Mouse (Mus musculus) midbrain, embryonic 16.5 days (tissue): ENCODE results near the gene Rem1. TPM values are rescaled to one million over a fixed set of nuclear protein-coding genes. Genes with fewer than 3 reads are reported as not detected.

ENCODE experiments used
- ATAC-seq: fragments of 200-750 bp; cut with Nextera tagmentation; 2 replicates; pipeline ENCODE4 v1.8.0; 2017; ENCODE audit warnings: moderate TSS enrichment
- H3K27ac ChIP-seq: fragments of 300-500 bp; sonication (generic); 2 replicates; pipeline ENCODE4 v1.5.1; 2014; ENCODE audit warnings: mild to moderate bottlenecking, low read length, mixed read lengths
- H3K27me3 ChIP-seq: fragments of 300-500 bp; sonication (generic); 2 replicates; pipeline ENCODE4 v1.6.1; 2014; ENCODE audit warnings: low read depth, low read length, mixed read lengths; ENCODE audit not compliant: control insufficient read depth, insufficient read depth
- H3K36me3 ChIP-seq: fragments of 300-500 bp; sonication (generic); 2 replicates; pipeline ENCODE4 v1.6.1; 2014; ENCODE audit warnings: mild to moderate bottlenecking, low read length, moderate library complexity, mixed read lengths; ENCODE audit not compliant: control insufficient read depth, insufficient read depth
- H3K4me1 ChIP-seq: fragments of 300-500 bp; sonication (generic); 2 replicates; pipeline ENCODE4 v1.6.1; 2014; ENCODE audit warnings: mild to moderate bottlenecking, low read length, mixed read lengths; ENCODE audit not compliant: control insufficient read depth, insufficient read depth
- H3K4me2 ChIP-seq: fragments of 300-500 bp; sonication (generic); 2 replicates; pipeline ENCODE4 v1.6.1; 2014; ENCODE audit warnings: mild to moderate bottlenecking, low read length, mixed read lengths
- H3K4me3 ChIP-seq: fragments of 300-500 bp; sonication (generic); 2 replicates; pipeline ENCODE4 v1.5.1; 2014; ENCODE audit warnings: low read depth, mild to moderate bottlenecking, low read length, moderate library complexity, mixed read lengths
- H3K9ac ChIP-seq: fragments of 300-500 bp; sonication (generic); 2 replicates; pipeline ENCODE4 v1.6.1; 2014; ENCODE audit warnings: low read depth, low read length, mixed read lengths
- H3K9me3 ChIP-seq: fragments of 300-500 bp; sonication (generic); replicated peaks from 2 replicates; pipeline ENCODE4 v1.6.1; 2014; ENCODE audit warnings: mild to moderate bottlenecking, low read length, mixed read lengths; ENCODE audit not compliant: control insufficient read depth, poor library complexity, severe bottlenecking
- WGBS: fragments of 180-500 bp; shearing (Covaris S2); extraction: QIAGEN DNeasy Blood & Tissue Kit; methylation state at CpG from one replicate; pipeline ENCODE4 v1.1.7; 2014; 5-methylcytosine and 5-hydroxymethylcytosine counted together
- polyA plus RNA-seq: library from polyadenylated mRNA; unstranded; fragments of >200 nt; fragmentation: Nextera tagmentation; extraction: Ambion mirVana; gene quantifications from 2 replicates; pipeline ENCODE4 v1.2.1, GENCODE M21; 2015

Gene Rem1
- polyA plus RNA-seq = 0.45 and 0.89 TPM in 2 replicates

DNA sequence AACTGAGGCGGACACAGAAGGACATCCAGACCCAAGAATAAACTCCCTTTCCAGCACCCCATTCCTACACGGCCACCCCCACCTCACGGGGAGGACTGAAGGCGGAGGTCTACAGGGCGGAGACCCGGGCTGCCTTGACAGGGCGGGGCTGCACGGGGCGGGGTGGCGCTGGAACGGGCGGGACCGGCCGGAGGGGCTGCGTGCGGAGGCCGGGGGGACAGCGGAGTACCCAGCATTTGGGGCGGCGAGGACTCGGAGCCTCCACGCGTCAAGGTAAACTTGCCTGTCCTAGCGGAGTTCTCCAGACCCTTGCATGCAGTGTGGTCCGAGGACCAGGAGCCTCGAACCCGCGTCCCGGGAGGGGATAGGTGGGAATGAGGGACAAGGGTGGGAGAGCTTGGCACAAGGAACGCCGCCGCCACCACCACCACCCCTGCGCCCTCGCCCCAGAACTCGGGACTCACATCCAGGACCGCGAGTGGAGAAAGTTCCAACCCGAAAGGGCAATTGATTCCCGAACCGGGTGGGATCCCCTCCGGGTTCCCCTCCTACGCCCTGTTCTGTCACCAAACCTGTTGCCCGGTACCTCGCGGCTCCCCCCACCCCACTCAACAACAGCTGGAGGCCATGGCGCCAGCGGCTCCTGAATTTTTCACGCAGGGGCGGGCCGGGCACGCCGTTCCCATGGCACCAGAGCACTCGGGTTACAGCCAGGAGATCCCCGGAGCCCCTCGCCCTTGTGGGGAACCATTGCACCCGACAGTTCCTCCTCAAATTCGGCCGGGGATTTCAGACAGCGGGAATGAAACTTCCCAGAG, at the start of gene Rem1:
TSS of gene Rem1 (plus strand) at position 178 of the 818 bp plus-strand sequence.
- H3K36me3 ChIP-seq = no peaks in the 10 kb centered on the region
- peak within 1 kb of the TSS; percentile 21 for H3K9ac ChIP-seq
- no peaks in the 10 kb centered on the region for H3K9me3 ChIP-seq
- H3K27me3 ChIP-seq = peaks cover 22% of the 10 kb centered on the region
- 1% methylated on average over 59 of the region's 59 CpGs for WGBS
- H3K27ac ChIP-seq = no peak within 1 kb of the TSS
- peak within 1 kb of the TSS; percentile 27 for H3K4me3 ChIP-seq
- 0 out of 2 replicates have a peak, but pooled peaks have one; percentile 33 for ATAC-seq
- H3K4me2 ChIP-seq = peak within 1 kb of the TSS; percentile 56
- peaks cover 11% of the 10 kb centered on the region; the same call in 1 of the 2 replicates for H3K4me1 ChIP-seq

GRCm38 (mm10) chr2:152580107-152580506, 46.6 kb upstream of the Rem1 start, which contains the start of gene Defb19:
Gene Defb19, minus strand, starts transcription at chr2:152580312.
- ATAC-seq = no peak
- Histone ChIP-seq H3K27ac (no peak within 1 kb of the TSS), H3K36me3 (no peaks in the 10 kb centered on the region), H3K9me3 (no peaks in the 10 kb centered on the region), H3K4me2 (no peak within 1 kb of the TSS), H3K4me3 (no peak within 1 kb of the TSS), H3K9ac (no peak within 1 kb of the TSS), H3K27me3 (no peaks in the 10 kb centered on the region), H3K4me1 (no peaks in the 10 kb centered on the region)
- WGBS = 71% methylated on average over 7 of the region's 7 CpGs

DNA sequence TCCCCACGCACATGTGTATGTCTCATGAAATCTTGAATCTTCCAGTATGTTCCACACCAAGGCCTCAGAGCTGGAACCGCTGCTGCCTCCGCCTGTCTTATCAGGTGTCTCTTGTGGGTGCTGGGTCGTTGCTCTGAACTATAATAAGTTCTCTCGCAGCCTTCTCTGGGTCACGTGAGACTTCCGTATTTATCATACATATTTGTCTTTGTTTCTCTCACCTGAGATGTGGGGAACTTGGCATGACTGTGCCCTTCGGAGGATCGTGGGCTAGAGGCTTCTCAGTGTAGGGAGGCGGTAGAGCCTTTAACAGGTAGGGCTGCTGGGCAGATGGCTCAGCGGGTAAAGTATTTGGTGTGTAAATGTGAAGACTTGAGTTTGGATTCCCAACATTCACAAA, 46.1 kb upstream of the Rem1 start:
- H3K9ac ChIP-seq = no peak overlapping the region
- H3K4me3 ChIP-seq = no peak overlapping the region
- no peak overlapping the region for H3K27ac ChIP-seq
- no peaks in the 10 kb centered on the region for H3K27me3 ChIP-seq
- H3K4me2 ChIP-seq = no peak overlapping the region
- no peaks in the 10 kb centered on the region for H3K36me3 ChIP-seq
- no peaks in the 10 kb centered on the region for H3K9me3 ChIP-seq
- ATAC-seq = no peak
- 91% methylated on average over 11 of the region's 11 CpGs for WGBS
- no peaks in the 10 kb centered on the region for H3K4me1 ChIP-seq

GRCm38 (mm10) chr2:152586926-152587560, 39.7 kb upstream of the Rem1 start:
- Histone ChIP-seq H3K36me3 (no peaks in the 10 kb centered on the region), H3K27me3 (no peaks in the 10 kb centered on the region), H3K4me2 (no peak overlapping the region), H3K27ac (no peak overlapping the region), H3K4me3 (no peak overlapping the region), H3K4me1 (no peaks in the 10 kb centered on the region), H3K9me3 (no peaks in the 10 kb centered on the region), H3K9ac (no peak overlapping the region)
- 74% methylated on average over 4 of the region's 4 CpGs for WGBS
- ATAC-seq = no peak

GRCm38 (mm10) chr2:152588450-152588849, 38.3 kb upstream of the Rem1 start:
- ATAC-seq = no peak
- H3K27ac ChIP-seq = no peak overlapping the region
- no peak overlapping the region for H3K4me3 ChIP-seq
- WGBS = 47% methylated on average over 2 of the region's 2 CpGs
- no peak overlapping the region for H3K9ac ChIP-seq
- H3K4me1 ChIP-seq = no peaks in the 10 kb centered on the region
- H3K4me2 ChIP-seq = no peak overlapping the region
- no peaks in the 10 kb centered on the region for H3K36me3 ChIP-seq
- H3K9me3 ChIP-seq = no peaks in the 10 kb centered on the region
- H3K27me3 ChIP-seq = no peaks in the 10 kb centered on the region

DNA sequence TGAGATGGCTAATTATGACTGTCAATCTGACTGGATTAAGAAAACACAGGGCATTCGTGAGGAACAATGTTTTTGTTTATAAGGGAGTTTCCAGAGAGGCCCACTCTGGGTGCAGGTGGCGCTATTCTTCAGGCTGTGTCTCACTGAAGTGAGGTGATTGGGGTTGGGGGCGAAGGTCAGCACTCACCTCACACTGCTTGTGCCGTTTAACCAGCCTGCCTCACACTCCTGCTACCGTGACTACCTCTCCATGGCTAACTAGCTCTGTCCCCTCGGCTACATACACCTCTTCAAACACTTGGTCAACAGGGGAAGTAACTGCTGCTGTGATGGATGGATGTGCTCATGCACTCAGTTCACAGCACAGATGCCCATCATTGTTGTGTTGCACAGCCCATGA, 37.7 kb upstream of the Rem1 start:
- no peak overlapping the region for H3K4me2 ChIP-seq
- no peak overlapping the region for H3K27ac ChIP-seq
- no peak overlapping the region for H3K9ac ChIP-seq
- no peak for ATAC-seq
- H3K9me3 ChIP-seq = no peaks in the 10 kb centered on the region
- H3K27me3 ChIP-seq = no peaks in the 10 kb centered on the region
- 48% methylated on average over 6 of the region's 6 CpGs for WGBS
- no peaks in the 10 kb centered on the region for H3K4me1 ChIP-seq
- no peak overlapping the region for H3K4me3 ChIP-seq
- no peaks in the 10 kb centered on the region for H3K36me3 ChIP-seq

DNA sequence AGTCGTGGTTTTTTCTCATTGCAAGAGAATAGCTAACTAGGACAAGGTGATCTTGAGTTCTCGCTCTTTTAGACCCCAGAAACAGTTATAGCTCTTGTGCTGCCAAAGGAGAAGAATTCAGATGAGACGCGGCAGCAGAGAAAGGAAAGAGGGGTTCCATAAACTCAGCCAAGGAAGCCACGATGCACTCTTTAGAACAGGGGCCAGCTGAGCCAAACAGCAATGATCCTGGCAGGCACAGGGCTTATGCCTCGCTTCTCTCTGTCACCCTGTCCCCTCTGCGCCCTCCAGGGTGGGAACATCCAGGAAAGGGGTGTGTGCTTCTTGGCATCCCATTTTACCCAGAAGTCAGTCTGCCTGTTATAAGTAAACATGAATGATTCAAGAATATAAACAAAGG, 27.5 kb upstream of the Rem1 start, which contains the start of gene Defb45:
TSS of gene Defb45 (minus strand) at position 101 of the 400 bp plus-strand sequence.
- Histone ChIP-seq H3K27ac (no peak within 1 kb of the TSS), H3K9me3 (no peaks in the 10 kb centered on the region), H3K4me2 (no peak within 1 kb of the TSS), H3K9ac (no peak within 1 kb of the TSS), H3K4me1 (no peaks in the 10 kb centered on the region), H3K36me3 (no peaks in the 10 kb centered on the region), H3K27me3 (no peaks in the 10 kb centered on the region), H3K4me3 (no peak within 1 kb of the TSS)
- WGBS = 66% methylated on average over 7 of the region's 7 CpGs
- no peak for ATAC-seq

GRCm38 (mm10) chr2:152600076-152600475, 26.7 kb upstream of the Rem1 start:
- no peak overlapping the region for H3K4me3 ChIP-seq

More at GRCm38 (mm10) chr2:152600076-152600475, 26.7 kb upstream of the Rem1 start:
- Histone ChIP-seq H3K4me1 (no peaks in the 10 kb centered on the region), H3K9me3 (no peaks in the 10 kb centered on the region), H3K9ac (no peak overlapping the region), H3K4me2 (no peak overlapping the region), H3K27me3 (no peaks in the 10 kb centered on the region), H3K36me3 (no peaks in the 10 kb centered on the region), H3K27ac (no peak overlapping the region)
- no peak for ATAC-seq
- WGBS = 84% methylated on average over 6 of the region's 6 CpGs
